Mouse (Mus musculus): Measurements from ENCODE around the gene S100a11.

S100a11 gene

GRCm38 (mm10) chr3:93562372-93562771, 42.1 kb downstream of the S100a11 start:
- DNase-seq, result no peak

DNA sequence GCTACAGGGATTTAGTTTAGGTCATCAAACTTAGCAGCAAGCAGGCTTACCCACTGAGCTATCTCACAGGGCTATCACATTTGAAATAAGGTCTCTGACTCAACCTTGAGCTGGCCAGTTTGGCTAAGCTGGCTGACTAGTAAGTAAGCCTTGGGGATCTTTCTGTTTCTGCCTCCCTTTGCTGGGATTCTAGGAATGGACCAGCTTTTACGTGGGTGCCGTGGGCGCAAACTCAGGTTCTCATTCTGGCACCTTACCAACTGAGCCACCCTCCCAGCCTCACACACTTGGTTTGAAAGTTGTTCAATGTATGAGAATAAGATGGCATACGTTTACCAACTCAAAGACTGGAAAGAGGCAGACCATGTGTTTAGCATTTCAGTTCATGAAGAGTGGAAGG, 42.9 kb downstream of the S100a11 start:
- no peak for DNase-seq

GRCm38 (mm10) chr3:93566892-93567291, 46.6 kb downstream of the S100a11 start:
- DNase-seq, result no peak

GRCm38 (mm10) chr3:93567721-93568120, 47.4 kb downstream of the S100a11 start:
- no peak for DNase-seq

DNA sequence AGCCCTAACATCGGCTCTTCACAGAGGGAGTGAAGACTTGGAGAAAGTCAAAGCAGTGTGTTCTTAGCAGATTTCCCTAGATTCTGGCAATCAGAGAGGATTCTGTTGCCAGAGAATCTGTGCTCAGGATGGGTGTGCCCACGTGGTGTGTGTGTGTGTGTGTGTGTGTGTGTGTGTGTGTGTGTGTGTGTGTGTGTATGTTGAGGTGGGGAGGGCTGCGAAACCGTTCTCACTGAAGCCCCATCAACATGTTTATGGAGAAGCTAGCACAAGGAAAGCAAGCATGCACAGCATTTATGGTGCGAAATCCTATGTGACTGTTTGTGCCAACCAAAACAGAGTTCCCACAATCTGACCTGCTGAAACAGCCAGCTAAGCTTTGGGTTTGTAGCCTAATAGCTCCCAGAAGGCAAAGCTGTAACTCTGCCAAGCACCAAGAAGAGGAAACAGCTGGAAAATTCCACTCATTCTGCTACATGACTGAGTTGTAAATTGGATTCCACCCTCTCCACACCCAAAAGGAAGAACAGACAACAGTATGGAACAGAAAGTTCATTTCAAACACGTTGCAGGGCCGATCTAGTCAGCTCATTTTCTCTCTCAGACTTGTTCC, 48.2 kb downstream of the S100a11 start:
- peak; percentile 35 to 45 for DNase-seq

GRCm38 (mm10) chr3:93569046-93569445, 48.8 kb downstream of the S100a11 start:
- no peak for DNase-seq

DNA sequence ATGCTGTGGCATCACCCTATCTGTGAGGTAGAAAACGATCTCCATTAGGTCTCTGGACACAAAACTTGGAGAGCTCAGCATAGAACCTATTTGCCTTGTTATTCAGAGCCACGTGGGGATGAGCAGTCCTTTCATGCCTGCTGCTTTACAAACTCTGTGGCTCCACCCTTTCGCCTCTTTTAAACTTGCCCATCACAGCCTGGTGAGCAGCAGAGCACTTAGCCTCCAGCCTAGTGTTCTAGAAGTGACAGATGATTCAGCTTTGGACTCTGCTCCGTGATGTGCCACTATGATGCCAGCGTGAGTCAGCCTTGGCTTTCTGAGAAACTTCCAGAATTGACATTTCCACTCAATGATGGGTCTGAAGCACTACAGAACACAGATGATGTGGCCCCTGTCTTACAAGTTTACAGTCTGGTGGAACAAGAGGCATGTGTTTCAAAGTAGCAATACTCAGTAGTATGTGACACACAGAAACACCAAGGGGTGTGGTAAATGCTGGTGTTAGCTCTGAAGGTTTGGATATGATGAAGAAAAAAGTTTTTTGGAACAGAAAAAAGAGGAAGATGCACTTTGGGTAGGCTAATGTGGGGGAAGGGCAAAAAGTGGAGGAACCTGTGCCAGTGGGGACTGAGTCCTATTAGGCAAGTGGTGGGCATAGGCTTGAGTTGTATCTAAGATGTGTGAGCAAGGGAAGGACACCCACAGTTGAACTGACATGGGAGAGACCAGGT, 51.9 kb downstream of the S100a11 start:
- no peak for DNase-seq

All from cerebellum, postnatal 10 days (tissue).